Mouse (Mus musculus) frontal cortex, postnatal 36 days (tissue): ENCODE measurements around the gene Myo1e.

Experiments used
- DNase-seq, 2 experiments: peaks; one replicate each; pipeline ENCODE4 v3.0.0; 2022; ENCODE audit warnings: low spot score in 2 of 2

Gene Myo1e

DNA sequence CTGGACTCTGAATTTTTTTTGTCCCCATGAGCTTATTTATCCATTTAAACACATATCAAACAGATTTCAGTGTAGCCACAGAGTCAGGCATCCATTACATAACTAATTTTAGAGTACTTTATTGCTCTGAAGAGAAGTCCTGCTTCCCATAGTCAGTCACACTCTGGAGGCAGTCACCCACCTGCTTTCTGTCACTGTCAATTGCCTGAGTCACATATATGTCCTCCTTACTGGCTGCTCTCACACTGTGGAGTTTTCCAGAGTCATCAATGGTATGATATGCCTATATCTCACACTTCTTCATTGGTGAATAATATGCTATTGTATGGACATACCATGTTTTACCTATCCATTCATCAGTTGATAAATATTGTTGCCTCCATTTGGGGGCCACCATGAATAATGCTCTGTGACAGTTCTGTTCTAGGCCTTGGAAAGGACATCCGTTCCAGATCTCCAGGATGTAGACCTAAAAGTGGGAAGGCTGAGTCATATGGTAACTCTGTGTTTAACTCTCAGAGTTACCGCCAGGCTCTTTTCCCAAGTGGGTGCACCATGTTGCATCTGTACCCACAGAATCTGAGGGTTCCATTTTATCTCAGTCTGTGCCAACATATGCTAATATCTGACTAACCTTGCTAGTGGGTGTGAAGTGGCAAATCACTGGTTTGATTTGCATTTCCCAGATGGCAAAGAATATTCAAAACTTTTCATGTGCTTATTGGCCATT, 152.4 kb downstream of the Myo1e start:
- peak; percentile 39 to 50 for DNase-seq

DNA sequence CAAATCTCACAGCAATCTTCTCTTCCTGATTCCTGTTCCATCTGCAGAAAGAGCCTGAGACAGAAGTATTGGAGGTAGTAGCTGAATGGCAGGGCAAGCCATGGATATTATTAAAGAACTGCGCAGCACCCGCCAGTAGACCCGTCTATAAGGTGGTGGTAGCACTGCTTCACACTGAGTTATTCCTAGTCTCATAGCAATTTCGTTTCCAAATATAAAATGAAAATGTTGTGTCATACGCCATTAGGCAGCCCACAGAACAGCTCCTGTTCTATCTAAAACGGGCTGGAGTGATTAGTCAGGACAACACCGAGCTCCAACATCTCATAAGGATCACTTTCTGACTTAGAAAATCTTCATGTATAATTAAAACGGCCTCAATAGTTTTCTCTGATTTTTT, 157.6 kb downstream of the Myo1e start:
- DNase-seq, result peak; percentile 24 to 55

DNA sequence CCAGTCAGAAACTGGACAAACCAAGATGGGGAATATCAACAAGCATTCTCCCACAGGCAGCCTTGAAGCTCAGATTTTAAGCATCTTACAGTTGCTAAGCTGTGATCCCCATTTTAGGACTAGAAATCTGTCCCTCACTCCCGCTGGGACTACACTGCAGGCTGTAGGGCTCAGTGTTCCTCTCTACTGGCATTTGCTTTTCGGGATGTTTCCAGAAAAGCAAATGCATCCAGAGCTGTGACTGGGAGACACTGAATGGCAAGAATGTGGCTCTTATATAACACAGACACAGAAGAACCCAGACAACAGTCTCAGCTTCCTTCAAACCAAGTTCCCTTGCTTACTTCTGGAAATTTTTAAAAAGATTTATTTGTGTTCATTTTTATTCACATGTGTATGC, 158.8 kb downstream of the Myo1e start:
- no peak for DNase-seq

DNA sequence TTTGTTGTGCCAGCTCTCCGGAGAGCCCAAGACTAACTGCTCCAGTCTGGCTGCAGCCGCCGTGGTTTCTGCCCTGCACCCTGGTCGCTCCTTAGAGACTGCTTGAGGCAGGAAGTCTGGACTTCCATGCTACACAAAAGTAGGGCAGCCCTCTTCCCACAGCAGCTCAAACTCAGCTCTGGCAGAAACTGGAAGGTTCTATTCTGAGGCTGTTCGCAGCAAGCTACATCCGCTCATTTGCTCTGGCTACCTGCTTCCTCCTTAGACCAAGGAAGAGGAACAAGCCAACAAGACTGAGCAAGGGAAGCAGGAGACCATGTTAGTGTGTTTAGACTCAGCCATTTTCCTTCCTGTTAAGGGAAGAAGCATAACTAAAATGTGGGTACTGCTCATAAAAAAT, 159.7 kb downstream of the Myo1e start:
- DNase-seq, result peak; percentile 17 to 55

DNA sequence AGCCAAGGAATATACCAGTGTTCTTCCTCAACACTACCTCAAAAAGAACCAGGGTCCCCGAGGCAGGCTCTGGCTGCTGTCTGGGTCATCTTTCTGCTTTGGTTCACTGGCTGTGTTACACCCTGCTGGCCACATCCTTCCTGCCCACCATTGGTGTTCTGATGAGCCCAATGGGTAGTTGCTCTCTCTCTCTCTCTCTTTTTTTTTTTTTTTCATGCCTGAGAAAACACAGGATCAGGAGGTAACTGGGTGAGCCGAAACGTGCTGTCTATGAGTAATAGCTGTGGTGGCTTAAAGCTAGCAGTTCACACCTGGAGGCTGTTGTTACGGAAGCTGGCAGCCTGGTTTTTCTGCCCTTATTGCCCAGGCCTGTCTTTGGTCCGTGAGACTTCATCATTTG, 164.5 kb downstream of the Myo1e start:
- no peak for DNase-seq

DNA sequence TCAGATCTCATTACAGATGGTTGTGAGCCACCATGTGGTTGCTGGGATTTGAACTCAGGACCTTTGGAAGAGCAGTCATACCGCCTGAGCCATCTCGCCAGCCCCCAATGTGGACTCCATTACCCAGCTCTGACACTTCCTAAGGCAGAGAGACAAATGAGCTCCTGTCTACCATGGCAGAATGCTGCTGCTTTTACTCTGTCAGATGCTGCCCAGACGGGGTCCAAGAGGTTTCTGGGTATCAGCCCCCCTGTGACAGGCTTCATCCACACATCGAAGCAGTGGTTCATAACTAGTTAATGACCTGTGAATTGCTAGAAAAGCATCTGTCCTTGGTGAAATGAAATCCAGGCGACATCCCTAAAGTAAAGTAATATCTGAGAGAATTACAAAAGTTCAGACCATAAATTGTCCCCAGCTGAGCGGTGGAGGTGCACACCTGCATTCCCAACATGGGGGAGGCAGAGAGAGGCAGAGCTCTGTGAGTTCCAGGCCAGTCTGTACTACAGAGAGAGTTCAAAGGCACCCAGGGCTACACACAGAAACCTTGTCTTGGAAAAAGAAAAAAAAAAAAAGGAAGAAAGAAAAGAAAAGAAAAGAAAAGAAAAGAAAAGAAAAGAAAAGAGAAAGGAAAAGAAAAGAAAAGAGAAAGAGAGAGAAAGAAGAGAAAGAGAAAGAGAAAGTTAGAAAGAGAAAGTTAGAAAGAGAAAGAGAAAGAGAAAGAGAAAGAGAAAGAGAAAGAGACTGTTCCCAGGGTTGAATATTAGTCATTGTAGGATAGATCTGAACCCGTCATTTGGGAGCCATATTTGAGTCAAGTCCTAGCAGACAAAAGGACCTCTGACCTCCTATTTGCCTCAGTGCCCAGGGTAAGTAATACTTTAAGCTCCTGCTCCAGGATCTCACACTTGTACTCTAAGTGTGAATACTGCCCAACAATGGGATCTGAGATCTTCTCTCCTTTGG, 172.6 kb downstream of the Myo1e start:
- DNase-seq, result no peak

DNA sequence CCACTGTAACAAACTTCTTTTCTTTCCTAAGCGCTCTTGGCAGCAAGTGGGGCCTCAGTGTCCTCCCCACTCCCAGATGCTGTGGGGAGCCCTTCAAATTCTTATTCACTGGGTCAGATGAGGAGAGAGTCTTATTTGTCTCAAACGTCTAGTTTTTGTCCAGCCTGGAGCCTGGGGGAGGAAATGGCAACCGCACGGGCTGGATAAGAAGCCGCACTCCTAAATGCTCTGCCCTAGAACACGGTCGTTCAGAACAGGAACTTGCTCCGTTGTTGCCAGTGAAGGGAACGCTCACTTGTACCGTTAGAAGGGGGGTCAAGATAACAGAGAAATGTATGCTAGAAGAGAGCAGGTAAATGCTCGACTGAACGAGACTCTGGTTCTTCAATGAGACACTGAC, 174.9 kb downstream of the Myo1e start:
- DNase-seq, result no peak

DNA sequence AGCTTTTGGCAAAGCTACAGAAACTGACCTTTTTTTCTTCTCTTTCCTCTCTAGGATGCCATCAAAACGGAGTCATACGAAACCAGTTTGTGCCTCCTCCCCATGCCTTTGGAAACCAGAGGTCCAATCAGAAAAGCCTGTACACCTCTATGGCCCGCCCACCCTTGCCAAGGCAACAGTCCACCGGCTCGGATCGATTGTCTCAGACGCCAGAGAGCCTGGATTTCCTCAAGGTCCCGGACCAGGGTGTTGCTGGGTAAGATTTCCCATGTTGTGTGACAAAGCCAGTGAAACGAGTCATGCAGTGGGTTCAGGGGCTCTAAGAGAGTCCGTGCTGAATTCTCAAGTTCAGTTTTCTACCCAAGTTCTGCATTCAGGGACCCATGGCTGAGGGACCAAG, 176.6 kb downstream of the Myo1e start:
- no peak for DNase-seq

DNA sequence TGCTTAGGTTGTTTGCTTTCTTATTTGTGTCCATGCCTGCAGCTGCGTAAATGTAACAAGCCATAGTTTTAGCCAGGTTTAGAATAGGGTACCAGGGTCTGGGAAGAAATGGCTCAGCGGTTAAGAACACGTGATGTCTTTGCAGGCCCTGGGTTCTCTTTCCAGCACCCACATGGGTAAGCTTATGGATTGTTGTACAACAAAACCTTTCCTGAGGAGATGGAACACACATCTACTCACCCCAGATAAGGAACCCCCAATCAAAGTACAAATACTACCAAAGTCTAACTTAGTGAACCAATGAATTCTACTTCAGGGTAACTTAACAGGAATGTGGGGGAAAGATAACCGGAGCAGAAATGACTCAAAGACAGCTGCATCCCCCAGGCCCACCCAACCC, 177.3 kb downstream of the Myo1e start:
- DNase-seq, result no peak

DNA sequence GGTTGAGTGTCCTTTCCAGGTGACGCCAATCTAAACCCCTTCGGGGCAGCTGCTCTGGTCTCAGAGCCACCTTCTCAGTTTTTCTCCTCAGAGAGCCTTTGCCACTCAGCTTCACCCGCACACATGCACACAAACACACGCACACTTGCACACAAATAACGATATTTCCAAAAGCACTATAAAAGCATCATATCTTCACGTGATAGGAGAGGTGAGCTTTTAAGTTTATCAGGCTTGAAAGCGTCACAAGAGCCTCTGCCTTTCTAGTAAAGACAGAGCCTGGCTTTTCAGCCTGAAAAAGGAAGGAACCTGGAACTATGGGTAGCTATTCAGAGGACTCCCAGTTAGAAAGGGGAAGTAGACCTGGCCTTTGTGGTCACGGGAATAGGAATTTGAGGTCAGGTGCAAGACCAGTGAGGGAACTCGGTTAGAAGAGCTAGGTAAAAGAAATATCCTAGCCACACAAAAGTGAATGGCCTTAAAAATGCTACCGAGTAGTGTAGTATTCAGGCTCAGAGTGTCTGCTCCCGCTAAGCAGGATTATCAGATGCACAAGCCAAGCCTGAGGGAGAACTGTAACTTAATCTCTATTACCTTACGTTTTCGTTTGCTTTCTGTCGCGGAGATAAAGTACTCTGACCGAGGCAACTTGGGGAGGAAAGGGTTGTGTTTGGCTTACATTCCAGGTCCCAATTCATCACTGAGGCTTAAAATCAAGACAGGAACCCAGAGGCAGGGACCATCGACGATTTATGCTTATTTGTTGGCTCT, 178.0 kb downstream of the Myo1e start:
- DNase-seq, result no peak

DNA sequence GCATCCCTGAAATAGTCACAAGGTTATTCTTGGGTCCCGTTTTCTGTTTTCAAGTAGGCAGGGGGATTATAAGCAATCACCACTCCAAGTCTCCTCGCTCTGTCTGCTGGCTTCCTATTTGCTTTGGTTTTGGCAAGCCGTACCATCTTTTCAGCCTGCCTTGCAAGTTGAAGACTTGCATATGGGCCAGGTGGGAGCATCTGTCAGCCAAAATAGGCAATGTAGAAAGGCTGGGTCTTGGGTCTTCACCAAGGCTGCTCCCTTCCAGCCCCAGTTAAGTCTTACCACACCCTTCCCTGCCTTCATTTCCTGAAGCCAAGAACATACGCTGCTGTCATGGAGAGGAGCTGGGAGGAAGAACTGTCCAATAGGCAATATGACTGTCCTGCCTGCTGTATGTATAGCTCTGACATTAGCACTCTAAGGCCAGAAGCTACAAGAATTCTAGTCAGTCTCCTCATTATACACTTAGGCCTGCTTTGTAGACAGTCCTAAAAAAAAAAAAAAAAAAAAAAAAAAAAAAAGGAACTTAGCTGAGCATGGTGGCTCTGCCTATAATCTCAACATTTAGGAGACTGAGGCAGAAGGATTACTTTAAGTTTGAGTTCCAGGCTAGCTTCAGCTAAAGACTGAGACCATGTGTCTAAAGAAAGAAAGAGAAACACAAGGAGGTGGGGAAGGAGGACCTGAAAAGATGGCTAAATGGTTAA, 180.4 kb downstream of the Myo1e start:
- no peak for DNase-seq

DNA sequence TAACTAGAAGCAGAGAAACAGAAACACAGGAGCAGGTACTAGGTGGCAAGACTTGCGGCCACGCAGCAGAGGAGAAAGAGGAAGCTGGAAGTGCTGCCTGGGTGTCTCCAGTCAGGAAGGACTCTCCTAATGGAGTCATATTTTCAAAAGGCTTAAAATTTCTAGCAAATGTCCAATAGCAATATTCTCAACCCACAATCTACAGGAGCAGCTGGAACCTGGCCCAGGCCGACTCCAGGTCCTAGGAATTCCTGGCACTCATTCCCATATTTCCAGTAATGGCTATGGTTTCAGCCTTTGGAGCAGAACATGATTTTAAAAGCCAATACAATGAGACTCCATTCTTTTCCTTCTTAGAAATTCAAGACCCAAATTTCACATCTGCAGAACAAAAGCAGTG, 182.4 kb downstream of the Myo1e start:
- DNase-seq, result no peak

DNA sequence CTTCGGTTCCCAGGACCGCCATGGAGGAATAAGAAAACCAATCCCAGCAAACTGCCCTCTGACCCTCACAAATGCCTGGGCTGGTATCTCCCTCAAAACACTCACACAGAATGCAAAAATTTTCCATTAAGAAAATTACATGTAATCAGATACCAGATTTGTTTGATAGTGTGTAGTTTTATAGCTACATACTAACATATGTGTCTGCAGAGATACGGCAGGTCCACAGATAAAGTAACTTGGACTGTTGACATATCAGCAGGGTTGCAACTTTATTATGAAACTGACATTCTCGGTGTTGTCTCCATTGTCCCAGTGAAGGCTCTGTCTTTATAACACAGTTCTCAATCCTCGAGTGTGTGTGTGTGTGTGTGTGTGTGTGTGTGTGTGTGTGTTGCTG, 183.9 kb downstream of the Myo1e start:
- DNase-seq, result no peak

DNA sequence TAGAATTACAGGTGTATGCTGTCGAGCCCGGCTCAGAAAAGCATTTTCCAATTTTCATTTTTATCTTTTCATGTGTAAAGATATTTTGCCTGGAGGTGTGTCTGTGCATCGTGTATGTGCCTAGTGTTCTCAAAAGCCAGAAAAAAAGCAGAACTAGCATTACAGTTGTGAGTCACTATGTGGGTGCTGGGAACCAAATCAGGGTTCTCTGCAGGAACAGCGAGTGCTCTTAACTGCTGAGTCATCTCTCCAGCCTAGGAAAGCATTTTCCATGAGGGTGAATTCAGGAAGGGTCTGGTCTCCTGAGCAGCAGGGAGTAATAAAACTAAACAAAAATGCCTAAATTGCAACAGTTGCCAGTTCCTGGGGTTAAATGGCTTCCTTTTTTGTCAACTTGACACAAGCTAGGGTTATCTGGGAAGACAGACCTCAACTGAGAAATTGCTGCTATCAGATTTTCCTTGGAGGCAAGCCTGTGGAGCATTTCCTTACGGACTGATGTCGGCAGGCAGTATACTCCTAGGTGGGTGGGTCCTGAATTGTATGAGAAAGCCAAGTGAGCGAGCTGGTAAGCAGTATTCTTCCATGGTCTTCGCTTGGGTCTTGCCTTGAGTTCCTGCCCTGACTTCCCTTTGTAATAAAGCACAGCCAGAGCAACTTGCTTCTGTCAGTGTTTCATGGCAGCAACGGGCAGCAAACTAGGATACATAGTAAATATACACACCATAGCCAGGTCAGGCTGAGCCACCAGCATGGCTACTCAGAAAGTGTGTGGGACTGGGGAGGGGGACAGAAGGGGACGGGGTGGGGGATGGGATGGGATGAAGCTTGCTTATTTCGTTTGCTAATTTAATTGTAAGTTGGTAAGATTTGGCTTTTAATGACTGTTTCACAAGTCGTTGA, 184.8 kb downstream of the Myo1e start:
- no peak for DNase-seq

DNA sequence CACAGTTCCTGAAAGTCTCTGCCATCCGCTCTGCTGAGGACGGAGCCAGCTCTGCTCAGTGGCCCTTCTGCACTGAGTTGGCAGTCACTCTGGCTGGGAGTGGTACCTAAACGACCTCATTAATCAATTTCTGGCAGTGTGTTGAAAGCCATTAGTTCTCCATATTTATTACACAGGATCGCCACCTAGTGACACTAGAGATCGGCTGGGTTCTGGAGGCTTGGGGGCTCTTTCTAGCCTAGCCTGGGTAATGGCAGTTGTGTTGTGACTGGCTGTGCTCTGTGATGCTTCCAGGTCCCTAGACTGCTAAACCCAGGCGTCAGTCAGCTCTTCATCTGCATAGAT, 185.4 kb downstream of the Myo1e start:
- DNase-seq, result peak; percentile 32 to 50

DNA sequence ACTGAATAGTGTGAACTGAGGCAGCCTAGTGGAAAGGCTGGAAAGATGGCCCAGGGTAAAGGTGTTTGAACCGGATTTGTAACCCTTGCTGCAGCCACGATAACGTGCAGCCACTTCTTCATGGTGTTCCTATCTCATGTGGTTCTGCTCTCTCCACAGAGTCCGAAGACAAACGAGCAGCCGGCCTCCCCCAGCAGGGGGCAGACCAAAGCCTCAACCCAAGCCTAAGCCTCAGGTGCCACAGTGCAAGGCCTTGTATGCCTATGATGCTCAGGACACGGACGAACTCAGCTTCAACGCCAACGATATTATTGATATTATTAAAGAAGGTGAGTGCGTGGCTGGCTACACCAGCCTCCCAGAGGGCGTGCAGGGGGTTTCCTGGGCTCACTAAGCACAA, 188.5 kb downstream of the Myo1e start:
- DNase-seq, result no peak

DNA sequence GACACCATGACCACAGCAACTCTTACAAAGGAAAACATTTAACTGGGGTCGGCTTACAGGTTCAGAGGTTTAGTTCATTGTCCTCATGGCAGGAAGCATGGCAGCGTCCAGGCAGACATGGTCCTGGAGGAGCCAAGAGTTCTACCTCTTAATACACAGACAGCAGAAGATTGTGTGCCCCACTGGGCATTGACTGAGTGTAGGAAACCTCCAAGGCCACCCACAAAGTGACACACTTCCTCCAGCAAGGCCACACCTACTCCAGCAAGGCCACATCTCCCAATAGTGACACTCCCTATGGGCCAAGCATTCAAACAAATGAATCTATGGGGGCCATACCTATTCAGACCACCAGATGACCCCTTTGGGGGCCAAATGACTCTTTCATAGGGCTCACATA, 188.9 kb downstream of the Myo1e start:
- no peak for DNase-seq

DNA sequence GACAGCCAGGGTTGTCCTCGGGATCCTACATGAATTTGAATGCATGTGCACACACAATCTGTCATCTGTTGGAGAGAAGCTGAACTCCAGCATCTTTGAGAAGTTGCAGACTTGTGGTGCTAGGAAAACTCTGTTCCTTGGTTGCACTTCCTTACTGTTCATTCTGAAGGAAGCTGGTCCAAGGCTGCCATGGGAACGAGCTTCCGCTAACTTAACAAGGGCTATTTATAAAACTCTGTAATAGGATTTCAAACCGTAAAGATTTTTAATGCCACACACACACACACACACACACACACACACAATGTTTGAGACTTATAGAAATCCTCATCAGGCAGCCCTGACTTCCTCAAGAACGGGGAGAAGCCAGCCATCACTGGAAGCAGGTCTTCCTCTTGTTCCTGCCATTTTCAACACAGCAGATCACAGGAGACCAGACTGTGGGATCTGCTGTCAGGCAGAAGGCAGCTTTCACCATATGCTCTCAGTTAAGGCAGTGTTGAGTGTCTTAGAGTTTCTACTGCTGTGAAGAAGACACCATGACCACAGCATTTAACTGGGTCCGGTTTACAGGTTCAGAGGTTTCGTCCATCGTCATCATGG, 194.9 kb downstream of the Myo1e start:
- DNase-seq, result peak in 1 of 2 experiments; percentile 40

DNA sequence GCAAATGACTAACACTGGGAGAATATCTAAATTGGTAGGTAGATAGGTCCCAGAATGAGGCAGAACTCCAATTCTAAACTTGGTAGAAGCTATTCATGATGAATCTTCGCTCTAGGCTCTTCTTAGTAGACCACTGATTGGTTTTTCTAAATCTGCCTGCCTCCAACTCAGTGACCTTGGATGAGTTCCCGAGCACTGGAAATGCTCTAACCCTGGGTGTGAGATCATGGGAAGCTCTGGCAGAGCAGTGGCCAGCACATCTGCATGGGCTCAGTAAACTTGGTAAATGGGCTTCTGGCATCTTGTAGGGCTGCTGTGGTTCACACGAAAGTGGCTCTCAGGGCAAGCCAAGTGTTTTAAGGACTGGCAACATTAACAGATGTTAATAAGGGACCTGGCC, 199.4 kb downstream of the Myo1e start:
- no peak for DNase-seq

DNA sequence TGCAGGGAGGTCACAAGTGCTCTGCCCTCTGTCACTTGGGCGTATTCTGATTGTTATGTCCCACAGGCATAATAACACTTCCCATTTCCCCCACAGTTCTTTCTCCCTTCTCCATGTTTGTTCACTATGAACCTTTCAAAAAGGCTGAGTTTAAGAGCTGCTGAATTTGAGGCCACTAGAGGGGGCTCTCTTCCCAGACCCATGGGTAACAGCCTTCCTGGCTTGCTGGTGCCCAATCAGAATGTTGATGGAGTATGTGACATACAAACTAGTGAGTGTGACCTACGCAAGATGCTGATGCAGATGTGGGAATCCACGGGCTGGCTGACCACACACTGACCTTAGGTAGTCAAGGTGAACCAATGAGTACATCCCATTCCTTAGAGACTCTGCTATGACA, 201.6 kb downstream of the Myo1e start:
- no peak for DNase-seq
